Mouse (Mus musculus): Measurements from ENCODE around the gene Ano2. TPM values are rescaled to one million over a fixed set of nuclear protein-coding genes. Genes with fewer than 3 reads are reported as not detected.

The Ano2 gene
- polyA plus RNA-seq, 1 experiment from 2014 or later = 0.54 TPM

Other genes with a start within 250 kb of the Ano2 start
- gene Cd9, start 195.6 kb upstream of the Ano2 start, polyA plus RNA-seq (2015; fragmentation: Nextera tagmentation; extraction: Ambion mirVana) = 61.7 and 88.0 TPM in 2 replicates
- gene Vwf, start 143.6 kb upstream of the Ano2 start, polyA plus RNA-seq (2015; fragmentation: Nextera tagmentation; extraction: Ambion mirVana) = 8.4 and 9.8 TPM in 2 replicates